Mouse (Mus musculus) forebrain, embryonic 11.5 days (tissue): ENCODE measurements around the gene Dnase1. TPM values are rescaled to one million over a fixed set of nuclear protein-coding genes. Genes with fewer than 3 reads are reported as not detected.

Source experiments
- ATAC-seq: fragments of 200-750 bp; cut with Nextera tagmentation; replicated peaks from 2 replicates; pipeline ENCODE4 v1.8.0; 2017; ENCODE audit warnings: moderate TSS enrichment; ENCODE audit not compliant: low FRiP score
- DNase-seq: peaks from one replicate; pipeline ENCODE4 v3.0.0-alpha.2; 2017; ENCODE audit warnings: low spot score
- H3K27ac ChIP-seq: fragments of 300-500 bp; sonication (generic); 2 replicates; pipeline ENCODE4 v1.5.1; 2014; ENCODE audit warnings: low read depth, low read length
- H3K27me3 ChIP-seq: fragments of 300-500 bp; sonication (generic); 2 replicates; pipeline ENCODE4 v1.6.1; 2014; ENCODE audit warnings: mild to moderate bottlenecking, low read length, mixed read lengths; ENCODE audit not compliant: control insufficient read depth, insufficient read depth
- H3K36me3 ChIP-seq: fragments of 300-500 bp; sonication (generic); 2 replicates; pipeline ENCODE4 v1.6.1; 2014; ENCODE audit warnings: mild to moderate bottlenecking, low read length, moderate library complexity, mixed read lengths; ENCODE audit not compliant: control insufficient read depth, insufficient read depth
- H3K4me1 ChIP-seq: fragments of 300-500 bp; sonication (generic); replicated peaks from 2 replicates; pipeline ENCODE4 v1.6.1; 2014; ENCODE audit warnings: low read length, mixed read lengths; ENCODE audit not compliant: control insufficient read depth, insufficient read depth
- H3K4me2 ChIP-seq: fragments of 300-500 bp; sonication (generic); 2 replicates; pipeline ENCODE4 v1.6.1; 2014; ENCODE audit warnings: low read depth, mild to moderate bottlenecking, low read length, moderate library complexity, mixed read lengths; ENCODE audit not compliant: severe bottlenecking
- H3K4me3 ChIP-seq: fragments of 300-500 bp; sonication (generic); 2 replicates; pipeline ENCODE4 v1.5.1; 2014; ENCODE audit warnings: low read depth, low read length
- H3K9ac ChIP-seq: fragments of 300-500 bp; sonication (generic); 2 replicates; pipeline ENCODE4 v1.6.1; 2014; ENCODE audit warnings: low read length
- H3K9me3 ChIP-seq: fragments of 300-500 bp; sonication (generic); 2 replicates; pipeline ENCODE4 v1.6.1; 2016; ENCODE audit warnings: low read length, mixed read lengths; ENCODE audit not compliant: control insufficient read depth
- WGBS: fragments of 180-500 bp; shearing (Covaris S2); extraction: QIAGEN DNeasy Blood & Tissue Kit; methylation state at CpG from one replicate; pipeline ENCODE4 v1.1.7; 2014; 5-methylcytosine and 5-hydroxymethylcytosine counted together
- polyA plus RNA-seq: library from polyadenylated mRNA; unstranded; fragments of >200 nt; fragmentation: Nextera tagmentation; extraction: Ambion mirVana; gene quantifications from 2 replicates; pipeline ENCODE4 v1.2.1, GENCODE M21; 2014

Gene Dnase1
- polyA plus RNA-seq, 1 experiment from 2014 or later = 5.9 TPM

GRCm38 (mm10) chr16:4022719-4023118 is 14.0 kb upstream of the Dnase1 start:
- Histone ChIP-seq H3K4me2 (no peak overlapping the region), H3K4me3 (no peak overlapping the region), H3K27me3 (no peaks in the 10 kb centered on the region), H3K9me3 (no peaks in the 10 kb centered on the region), H3K36me3 (no peaks in the 10 kb centered on the region), H3K4me1 (no peaks in the 10 kb centered on the region), H3K27ac (no peak overlapping the region), H3K9ac (no peak overlapping the region)
- 82% methylated on average over 4 of the region's 4 CpGs for WGBS
- ATAC-seq = no peak
- no peak for DNase-seq

- DNase-seq (no peak), ATAC-seq (no peak)
- Histone ChIP-seq H3K27ac (no peak overlapping the region), H3K4me1 (no peaks in the 10 kb centered on the region), H3K4me2 (no peak overlapping the region), H3K27me3 (no peaks in the 10 kb centered on the region), H3K9me3 (no peaks in the 10 kb centered on the region), H3K36me3 (no peaks in the 10 kb centered on the region), H3K9ac (no peak overlapping the region), H3K4me3 (no peak overlapping the region)
- 88% methylated on average over 1 of the region's 1 CpGs for WGBS
Measured at GRCm38 (mm10) chr16:4026672-4027071, 10.1 kb upstream of the Dnase1 start.

- DNase-seq (no peak), ATAC-seq (no peak)
- WGBS = 81% methylated on average over 3 of the region's 3 CpGs
- H3K4me1 ChIP-seq = no peaks in the 10 kb centered on the region
- no peak overlapping the region for H3K4me2 ChIP-seq
- no peaks in the 10 kb centered on the region for H3K36me3 ChIP-seq
- no peak overlapping the region for H3K27ac ChIP-seq
- no peaks in the 10 kb centered on the region for H3K27me3 ChIP-seq
- no peak overlapping the region for H3K4me3 ChIP-seq
- H3K9me3 ChIP-seq = no peaks in the 10 kb centered on the region
- no peak overlapping the region for H3K9ac ChIP-seq
Measured at GRCm38 (mm10) chr16:4027211-4027610, 9.5 kb upstream of the Dnase1 start.

- H3K9me3 ChIP-seq = no peaks in the 10 kb centered on the region
- no peak overlapping the region for H3K9ac ChIP-seq
- no peaks in the 10 kb centered on the region for H3K36me3 ChIP-seq
- no peak overlapping the region for H3K4me2 ChIP-seq
- no peak overlapping the region for H3K27ac ChIP-seq
- 89% methylated on average over 5 of the region's 5 CpGs for WGBS
- no peak for ATAC-seq
- H3K4me3 ChIP-seq = no peak overlapping the region
- H3K27me3 ChIP-seq = no peaks in the 10 kb centered on the region
- DNase-seq = no peak
- H3K4me1 ChIP-seq = no peaks in the 10 kb centered on the region
Measured at GRCm38 (mm10) chr16:4029371-4029841, 7.3 kb upstream of the Dnase1 start.

- Histone ChIP-seq H3K4me3 (no peak overlapping the region), H3K27me3 (no peaks in the 10 kb centered on the region), H3K36me3 (no peaks in the 10 kb centered on the region), H3K4me2 (no peak overlapping the region), H3K27ac (no peak overlapping the region), H3K4me1 (no peaks in the 10 kb centered on the region), H3K9me3 (no peaks in the 10 kb centered on the region), H3K9ac (no peak overlapping the region)
- WGBS = 98% methylated on average over 10 of the region's 10 CpGs
- no peak for DNase-seq
- no peak for ATAC-seq
Measured at GRCm38 (mm10) chr16:4030501-4030900, 6.2 kb upstream of the Dnase1 start.

- Histone ChIP-seq H3K9ac (no peak overlapping the region), H3K36me3 (no peaks in the 10 kb centered on the region), H3K4me2 (no peak overlapping the region), H3K9me3 (no peaks in the 10 kb centered on the region), H3K4me1 (no peaks in the 10 kb centered on the region), H3K27ac (no peak overlapping the region), H3K4me3 (no peak overlapping the region), H3K27me3 (no peaks in the 10 kb centered on the region)
- WGBS = 73% methylated on average over 6 of the region's 6 CpGs
- ATAC-seq = no peak
- DNase-seq = no peak
Measured at GRCm38 (mm10) chr16:4031441-4032274, 5.1 kb upstream of the Dnase1 start.

GRCm38 (mm10) chr16:4032341-4032748 is 4.4 kb upstream of the Dnase1 start:
- Histone ChIP-seq H3K36me3 (peaks cover 2% of the 10 kb centered on the region; the same call in 1 of the 2 replicates), H3K27me3 (no peaks in the 10 kb centered on the region), H3K4me1 (no peaks in the 10 kb centered on the region), H3K27ac (no peak overlapping the region), H3K4me2 (no peak overlapping the region), H3K4me3 (no peak overlapping the region), H3K9me3 (no peaks in the 10 kb centered on the region), H3K9ac (no peak overlapping the region)
- ATAC-seq (no peak), DNase-seq (no peak)
- WGBS = 92% methylated on average over 6 of the region's 6 CpGs

- Histone ChIP-seq H3K27me3 (no peaks in the 10 kb centered on the region), H3K27ac (no peak overlapping the region), H3K4me2 (no peak overlapping the region)
Measured at GRCm38 (mm10) chr16:4033971-4034370, 2.8 kb upstream of the Dnase1 start.

GRCm38 (mm10) chr16:4034476-4034875 is 2.3 kb upstream of the Dnase1 start:
- WGBS = 86% methylated on average over 3 of the region's 3 CpGs
- H3K4me3 ChIP-seq = no peak overlapping the region
- DNase-seq (no peak), ATAC-seq (no peak)
- H3K36me3 ChIP-seq = peaks cover 2% of the 10 kb centered on the region; the same call in 1 of the 2 replicates
- no peak overlapping the region for H3K4me2 ChIP-seq
- H3K4me1 ChIP-seq = no peaks in the 10 kb centered on the region
- no peaks in the 10 kb centered on the region for H3K9me3 ChIP-seq
- no peak overlapping the region for H3K9ac ChIP-seq
- no peak overlapping the region for H3K27ac ChIP-seq
- H3K27me3 ChIP-seq = no peaks in the 10 kb centered on the region

More at GRCm38 (mm10) chr16:4033971-4034370, 2.8 kb upstream of the Dnase1 start:
- Histone ChIP-seq H3K4me3 (no peak overlapping the region), H3K36me3 (peaks cover 2% of the 10 kb centered on the region; the same call in 1 of the 2 replicates), H3K9ac (no peak overlapping the region), H3K4me1 (no peaks in the 10 kb centered on the region), H3K9me3 (no peaks in the 10 kb centered on the region)
- WGBS = 57% methylated on average over 5 of the region's 5 CpGs
- ATAC-seq = no peak
- no peak for DNase-seq
